Mouse (Mus musculus) kidney, adult 9 months (tissue): ENCODE data around the gene Hmces.
A peak's percentile ranks its signal among the peaks of the same experiment; 100 is the strongest.

Source experiments
- DNase-seq: peaks from one replicate; pipeline ENCODE4 v3.0.0; 2022

Gene Hmces

DNA sequence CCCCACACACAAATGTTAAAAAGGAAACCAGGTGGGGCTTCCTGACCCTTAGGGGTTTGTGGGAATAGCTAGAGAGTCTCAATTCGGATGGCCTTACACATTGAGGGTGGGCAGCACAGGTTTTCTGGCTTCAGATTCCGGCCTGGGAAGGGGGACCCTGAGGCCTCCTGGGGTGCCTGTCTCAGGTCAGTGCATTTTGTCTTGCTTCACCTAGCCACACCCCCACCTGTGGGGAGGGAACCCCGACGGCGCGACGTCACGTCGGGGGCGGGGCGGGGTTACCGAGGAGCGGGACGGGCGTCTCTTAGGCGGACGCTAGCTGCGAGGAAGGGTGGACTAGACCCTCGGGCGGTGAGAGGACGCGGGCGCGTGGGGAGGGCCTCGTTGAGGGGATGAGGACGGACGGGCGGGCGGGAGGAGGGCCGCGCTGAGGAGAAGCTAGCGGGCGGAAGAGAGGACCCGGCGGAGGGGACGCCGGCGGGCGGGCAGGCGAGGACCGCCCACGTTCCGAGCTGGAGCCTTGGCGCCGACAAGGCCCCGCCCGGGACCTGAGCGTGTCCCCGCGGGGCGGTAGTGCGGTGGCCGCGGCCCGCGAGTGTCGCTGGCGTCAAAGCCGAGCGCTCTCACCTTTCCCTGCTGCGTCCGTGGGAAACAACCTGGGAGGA is at the start of gene Hmces:
Gene Hmces, plus strand, starts transcription at position 275 of the 665 bp plus-strand sequence.
- peak; percentile 81 for DNase-seq

DNA sequence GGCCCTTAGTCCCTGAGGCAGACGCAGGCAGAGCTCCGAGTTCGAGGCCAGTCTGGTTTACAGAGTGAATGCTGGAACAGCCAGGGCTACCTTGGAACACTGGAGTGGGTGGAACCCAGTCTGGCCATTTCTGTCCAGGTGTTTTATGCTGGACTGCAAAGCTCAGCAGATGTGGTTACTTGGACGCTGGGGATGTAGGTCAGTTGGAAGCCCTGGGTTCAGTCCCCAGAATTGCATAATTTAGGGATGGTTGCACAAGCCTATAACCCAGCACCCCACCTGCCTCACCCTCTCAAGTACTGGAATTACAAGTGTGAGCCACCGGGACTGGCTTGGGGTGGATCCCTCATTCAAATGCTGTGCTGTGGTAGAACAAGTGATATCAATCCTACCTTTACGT is 47.5 kb upstream of the Hmces start:
- DNase-seq: no peak

DNA sequence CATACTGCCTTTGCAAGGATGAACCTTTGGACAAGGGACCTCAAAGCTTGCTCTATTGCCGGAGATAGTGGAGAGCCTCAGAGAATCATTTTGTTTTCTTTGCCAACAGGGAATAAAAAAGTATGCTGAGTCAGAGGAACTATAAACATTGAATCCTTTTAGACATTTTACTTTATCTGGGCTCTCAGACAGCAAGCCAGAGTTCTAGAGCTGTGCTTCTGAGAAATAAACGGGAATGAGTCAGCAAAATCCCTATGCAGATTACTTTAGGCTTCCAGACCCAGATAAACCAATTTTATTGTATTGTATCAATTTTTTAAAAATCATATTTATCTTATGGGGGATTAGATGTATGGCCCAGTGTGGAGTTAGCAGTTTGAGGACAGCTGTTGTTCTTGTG is 46.5 kb upstream of the Hmces start:
- no peak for DNase-seq

DNA sequence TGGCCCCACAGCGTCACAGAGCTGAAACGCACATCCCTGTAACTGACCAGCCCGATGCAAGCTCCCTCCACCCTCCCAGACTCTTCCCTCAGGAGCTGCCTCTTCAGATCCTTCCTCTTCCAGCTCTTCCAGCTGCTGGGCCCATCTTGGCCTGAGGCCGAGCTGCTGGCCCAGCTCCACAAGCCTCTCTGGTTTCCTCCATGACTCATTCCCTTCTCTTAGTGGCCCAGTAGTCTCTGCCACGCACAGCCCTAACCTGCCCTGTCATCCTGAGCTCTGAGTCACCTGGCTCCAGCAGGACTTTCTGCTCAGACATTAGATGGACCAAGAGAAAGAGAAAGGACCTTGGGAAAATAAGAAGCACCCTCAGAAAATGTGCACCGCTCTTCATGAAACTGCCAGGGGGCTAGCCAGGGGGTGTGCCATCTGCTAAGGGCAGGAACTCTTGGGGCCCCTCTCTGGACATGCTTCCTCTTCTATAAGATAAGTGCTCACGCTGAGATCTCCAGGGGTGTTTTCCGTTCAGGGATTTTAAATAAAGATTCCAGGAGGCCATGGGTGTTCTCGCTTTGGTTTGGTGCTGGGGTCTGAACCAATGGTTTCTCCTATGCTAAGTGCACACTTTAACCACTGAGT is 44.7 kb upstream of the Hmces start:
- peak; percentile 46 for DNase-seq

DNA sequence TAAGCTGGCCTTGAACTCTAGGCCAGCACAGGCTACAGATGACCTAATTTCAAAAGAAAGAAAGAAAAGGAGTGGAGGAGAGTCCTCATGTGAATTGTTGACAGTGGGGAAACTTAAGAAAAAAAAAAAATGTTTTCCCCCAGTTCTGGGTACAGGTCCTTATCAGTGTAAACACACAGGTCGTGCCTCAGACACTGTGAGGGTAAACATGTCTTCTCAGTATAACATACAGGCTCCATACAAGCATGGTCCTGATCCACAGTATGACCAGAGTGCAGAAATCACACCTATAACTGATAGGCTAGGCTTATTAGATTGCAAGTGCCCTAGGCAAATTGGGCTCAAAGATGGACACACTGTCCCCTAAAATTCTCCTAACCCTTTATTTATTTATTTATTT is 43.3 kb upstream of the Hmces start:
- DNase-seq: no peak

DNA sequence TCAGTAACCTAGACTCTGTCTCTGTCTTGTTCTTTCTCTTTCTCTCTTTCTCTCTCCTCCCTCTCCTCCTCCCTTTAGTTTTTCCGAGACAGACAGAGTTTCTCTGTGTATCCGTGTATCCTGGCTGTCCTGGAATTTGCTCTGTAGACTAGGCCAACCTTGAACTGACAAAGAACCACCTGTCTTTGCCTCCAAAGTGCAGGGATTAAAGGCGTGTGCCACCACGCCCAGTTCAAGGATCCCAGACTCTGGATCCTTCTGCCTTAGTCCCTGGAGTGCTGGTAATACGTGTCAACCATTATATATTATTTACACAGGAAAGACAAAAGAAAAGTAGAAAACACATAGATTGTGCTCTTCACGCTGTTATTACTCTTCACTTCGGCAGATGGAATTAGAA is 42.5 kb upstream of the Hmces start:
- DNase-seq: no peak

DNA sequence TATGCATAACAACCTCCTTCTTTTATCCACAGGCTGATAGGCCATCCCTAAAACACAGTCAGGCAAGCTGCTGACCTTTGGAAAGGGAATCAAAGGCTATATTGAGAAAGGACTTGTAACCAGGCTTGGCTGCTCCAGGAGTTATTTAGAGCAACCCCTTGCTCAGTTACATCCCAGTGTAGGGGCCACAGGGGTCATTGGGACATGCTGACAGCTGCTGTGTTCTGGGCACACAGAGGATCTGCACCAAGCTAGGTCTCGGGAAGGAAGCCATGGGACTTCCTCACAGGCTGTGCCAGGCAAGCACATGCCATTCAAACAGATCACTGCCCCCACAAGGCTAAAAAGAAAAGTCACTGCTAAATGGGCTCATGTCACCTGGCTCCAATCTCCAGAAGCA is 40.6 kb upstream of the Hmces start:
- peak; percentile 58 for DNase-seq

DNA sequence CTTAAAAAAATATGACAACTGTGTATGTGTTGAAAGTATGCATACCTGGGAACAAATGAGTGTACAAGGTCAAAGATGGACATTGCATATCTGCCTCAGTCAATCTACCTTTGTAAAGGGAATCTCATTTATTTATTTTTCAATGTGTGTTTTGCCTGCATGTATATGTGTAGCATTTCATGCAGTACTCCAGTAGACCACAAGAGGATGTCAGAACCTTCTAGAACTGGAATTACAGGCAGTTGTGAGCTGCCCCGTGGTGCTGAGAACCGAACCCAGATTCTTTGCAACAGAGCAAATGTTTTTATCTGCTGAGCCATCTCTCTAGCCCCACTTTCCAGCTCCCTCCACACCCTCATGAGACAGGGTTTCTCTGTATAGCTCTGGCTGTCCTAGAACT is 39.8 kb upstream of the Hmces start:
- no peak for DNase-seq

DNA sequence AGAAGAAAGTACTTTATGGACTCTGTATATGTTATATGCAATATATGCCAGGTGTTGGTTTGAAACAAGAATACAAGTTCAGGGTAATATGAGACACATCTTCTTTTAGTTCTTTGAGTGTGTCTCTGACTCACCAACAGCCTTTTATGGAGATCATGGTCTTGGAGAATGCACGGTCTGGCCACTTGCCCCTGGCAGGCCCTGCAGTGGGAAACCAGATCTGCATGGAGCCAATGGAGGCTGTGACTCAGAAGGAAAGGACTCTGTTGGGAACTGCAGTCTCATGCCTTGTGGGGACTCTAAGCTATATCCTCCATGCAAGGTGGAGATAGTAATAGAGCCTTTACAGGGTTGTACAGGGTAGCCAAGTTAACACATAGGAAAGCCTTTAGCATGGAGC is 38.7 kb upstream of the Hmces start:
- no peak for DNase-seq

DNA sequence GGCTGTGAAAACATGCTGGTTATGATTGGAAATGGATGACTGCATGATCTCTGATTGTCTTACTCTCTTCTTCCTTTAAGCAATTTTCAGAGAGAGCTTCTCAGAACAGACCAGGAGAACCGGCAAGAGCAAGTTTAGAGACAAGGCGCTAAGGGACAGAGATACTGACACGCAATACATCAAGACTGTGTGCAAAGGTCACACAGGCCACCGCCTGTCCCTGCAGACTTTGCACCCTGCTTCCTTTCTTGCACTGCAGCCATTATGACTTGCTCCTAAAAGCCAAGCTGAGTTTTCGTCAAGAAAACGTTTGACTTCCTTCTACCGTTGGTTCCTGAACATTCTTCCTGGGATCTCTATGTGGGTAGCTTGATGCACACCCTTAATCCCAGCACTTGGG is 38.2 kb upstream of the Hmces start:
- DNase-seq: peak; percentile 42

DNA sequence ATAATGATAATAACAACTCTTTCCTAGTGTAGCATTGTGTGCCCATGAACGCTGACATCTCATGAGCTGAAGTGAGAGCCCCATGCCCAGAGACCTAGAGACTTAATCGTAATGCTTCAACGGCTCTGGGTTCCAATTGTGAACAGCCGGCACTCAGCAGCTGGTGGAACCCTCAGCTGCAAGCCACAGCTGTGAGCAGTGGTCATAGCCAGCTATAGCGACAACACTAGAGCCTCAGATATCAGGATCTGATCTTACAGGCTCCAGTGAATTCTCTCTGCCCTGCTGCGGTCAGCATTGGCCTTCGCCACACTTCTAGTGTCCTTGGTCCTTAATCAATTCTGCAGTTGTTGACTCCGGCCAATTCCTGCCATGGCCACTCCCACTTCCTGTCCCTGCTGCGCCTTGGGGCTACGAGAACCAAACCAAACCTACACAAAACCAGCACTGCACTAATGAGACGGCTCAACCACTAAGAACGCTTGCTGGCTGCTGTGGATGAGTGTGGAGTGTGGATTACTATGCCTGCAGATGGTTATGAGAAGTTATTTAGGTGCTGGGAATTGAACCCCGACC is 37.6 kb upstream of the Hmces start:
- peak; percentile 69 for DNase-seq

DNA sequence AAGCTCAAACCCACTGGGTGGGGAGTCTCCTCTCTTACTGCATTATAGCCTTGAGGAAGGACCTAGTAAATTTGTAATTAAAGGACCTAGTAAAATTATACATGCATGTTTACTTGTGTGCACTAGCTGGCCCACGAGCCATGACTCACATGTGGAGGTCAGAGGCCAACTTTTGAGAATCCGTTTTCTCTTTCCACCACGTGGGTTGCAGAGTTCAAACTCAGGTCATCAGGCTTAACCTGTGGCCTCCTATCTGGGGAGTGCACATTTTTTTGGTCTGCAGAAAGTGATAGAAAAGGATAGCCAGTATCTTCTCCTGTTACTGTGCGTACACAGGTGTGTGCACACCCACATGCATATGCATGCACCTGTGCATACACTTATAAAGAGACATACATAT is 34.7 kb upstream of the Hmces start:
- DNase-seq: no peak

DNA sequence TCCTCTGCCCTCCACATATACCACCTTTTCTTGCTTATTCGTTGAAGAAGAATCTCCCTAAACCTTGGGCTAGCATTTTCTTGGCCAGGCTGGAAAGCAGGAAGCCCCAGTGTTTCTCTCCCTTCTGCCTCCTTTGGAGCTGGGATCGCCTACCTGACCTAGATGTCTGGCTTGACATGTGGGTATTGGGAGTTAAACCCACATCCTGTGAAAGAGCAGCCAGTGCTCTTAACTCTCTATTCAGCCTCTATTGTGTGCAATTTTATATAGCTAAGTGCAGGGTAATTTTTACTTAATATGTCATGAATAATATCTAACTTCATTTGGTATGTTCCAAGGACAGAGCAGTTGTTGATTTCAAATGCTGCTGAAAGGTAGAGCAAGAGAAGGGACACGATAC is 34.1 kb upstream of the Hmces start:
- no peak for DNase-seq

DNA sequence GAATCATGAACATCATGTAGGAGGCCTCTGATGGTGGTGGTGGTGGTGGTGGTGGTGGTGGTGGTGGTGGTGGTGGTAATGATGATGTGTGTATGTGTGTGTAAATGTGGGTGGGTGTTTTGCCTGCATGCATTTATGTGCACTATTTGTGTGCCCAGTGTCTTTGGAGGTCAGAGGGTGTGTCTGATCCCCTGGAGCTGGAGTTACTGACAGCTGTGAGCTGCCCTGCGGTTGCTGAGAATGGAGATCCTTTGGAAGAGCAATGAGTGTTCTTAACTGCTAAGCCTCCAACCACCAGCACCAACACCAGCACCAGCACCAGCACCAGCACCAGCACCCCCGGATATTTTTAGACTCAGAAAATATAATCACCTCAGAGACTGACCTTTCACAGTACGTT is 31.5 kb upstream of the Hmces start:
- DNase-seq: no peak

DNA sequence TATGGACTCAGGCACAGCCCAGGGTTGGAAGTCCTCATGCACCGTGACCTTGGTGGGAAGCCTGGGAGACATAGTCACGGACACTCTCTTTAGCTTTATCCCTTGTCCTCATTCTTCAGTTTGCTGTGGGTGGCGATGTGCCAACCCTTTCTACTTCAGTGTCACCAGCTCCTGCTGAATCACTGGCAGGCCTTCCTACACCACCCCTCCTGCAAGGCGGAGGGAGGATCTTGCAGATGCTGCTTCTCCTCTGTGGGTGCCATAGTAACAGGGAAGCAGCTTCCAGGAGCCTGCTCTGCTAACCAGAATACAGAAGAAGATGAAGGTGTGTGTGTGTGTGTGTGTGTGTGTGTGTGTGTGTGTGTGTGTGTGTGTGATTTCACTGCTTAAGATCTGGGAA is 30.9 kb upstream of the Hmces start:
- no peak for DNase-seq

DNA sequence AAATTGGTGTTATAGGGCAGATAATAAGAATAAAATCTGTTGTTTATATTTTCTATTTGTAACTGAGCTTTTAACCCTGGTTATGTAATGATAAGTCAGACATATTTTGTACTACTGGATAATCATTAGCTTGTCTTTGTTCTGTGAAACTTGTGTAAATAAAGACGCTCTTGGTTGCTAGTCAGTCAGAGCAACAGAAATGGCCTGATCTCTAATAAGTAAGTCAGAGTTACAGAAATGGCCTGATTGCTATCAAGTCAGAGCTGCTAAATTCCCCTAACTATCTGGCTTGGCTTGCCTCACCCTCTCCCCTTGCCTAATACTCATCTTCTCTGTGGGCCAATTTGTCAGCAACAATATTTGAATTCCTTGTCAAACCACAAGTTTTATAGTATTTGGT is 27.0 kb upstream of the Hmces start:
- peak; percentile 52 for DNase-seq

DNA sequence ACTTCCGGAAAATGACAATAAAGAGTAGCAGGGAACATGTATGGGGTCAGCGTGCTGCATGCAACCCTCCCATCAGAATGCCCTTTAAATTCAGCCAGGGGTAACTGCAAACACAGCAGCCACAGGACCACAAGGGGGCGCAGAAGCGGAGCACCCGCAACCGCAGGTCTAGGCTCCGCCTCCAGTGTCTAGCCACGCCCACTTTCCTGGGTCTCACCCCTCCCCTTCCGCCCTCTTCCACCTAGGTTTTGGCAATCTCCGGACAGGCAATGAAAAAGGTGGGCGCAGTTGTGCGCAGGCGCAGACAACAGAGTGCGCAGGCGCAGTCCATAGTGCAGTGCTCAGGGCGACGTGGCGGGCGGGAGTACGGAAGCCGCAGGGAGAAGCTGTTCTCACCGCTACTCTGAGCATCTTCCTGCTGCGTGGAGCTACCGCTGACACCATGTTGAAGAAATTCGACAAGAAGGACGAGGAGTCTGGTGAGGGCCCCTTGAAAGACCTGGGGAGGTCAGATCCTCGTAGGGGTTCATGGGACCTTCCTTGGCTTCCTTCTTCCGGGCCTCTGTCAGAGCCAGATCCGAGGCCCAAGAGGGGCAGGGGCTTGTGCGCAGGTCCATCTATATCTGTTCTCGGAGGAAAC is 26.0 kb upstream of the Hmces start, which contains the start of gene Copg1:
Gene Copg1, plus strand, starts transcription at position 221 of the 640 bp plus-strand sequence.
- peak; percentile 100 for DNase-seq

DNA sequence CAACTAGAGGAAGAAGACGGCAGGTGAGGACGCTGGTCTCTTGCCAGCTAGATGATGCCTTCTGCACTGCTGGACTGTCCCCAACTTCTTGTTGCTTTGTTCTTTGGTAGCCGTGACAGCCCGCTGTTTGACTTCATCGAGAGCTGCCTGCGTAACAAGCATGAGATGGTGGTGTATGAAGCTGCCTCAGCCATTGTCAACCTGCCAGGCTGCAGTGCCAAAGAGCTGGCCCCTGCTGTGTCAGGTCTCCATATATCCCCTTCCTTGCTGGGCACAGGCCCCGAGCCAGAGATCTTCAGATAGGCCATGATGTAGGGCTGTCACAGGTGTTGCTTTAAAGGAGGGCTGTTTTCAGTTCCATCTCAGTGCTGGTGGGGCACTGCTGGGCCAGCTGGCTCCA is 19.8 kb upstream of the Hmces start:
- no peak for DNase-seq

DNA sequence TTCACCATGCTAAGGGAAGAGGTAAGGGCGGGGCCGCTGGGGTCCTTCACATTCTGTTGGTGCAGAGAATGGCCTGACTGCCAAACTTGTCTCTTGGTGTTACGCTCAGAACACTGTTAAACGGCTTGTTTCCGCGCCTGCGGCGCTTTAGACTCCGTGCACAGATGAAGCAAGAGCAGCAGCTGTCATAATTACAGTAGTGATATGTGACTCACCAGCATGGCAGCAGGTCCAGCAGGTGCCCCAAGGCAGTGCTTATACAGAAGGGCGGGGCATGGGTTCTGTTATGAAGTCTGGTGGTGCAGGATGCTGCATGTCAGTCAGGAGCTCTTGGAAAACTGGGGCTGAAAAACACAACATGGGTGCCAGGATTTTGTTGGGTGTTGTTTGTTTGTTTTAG is 15.7 kb upstream of the Hmces start:
- no peak for DNase-seq

DNA sequence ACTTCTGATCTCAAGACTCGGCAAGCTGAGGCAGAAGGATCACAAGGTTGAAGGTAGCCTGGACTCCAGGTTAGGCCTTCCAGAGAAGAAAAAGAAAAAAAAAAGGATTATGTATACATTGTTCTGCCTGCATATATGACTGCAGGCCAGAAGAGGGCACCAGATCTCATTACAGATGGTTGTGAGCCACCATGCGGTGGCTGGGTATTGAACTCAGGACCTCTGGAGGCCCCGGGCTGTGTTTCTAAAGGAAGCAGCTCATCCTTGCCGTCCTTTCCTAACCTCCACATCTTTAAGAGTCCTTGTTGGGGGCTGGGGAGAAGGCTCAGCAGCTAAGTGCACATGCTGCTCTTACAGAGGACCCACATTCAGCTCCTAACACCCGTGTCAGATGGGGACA is 7.1 kb upstream of the Hmces start:
- DNase-seq: no peak

DNA sequence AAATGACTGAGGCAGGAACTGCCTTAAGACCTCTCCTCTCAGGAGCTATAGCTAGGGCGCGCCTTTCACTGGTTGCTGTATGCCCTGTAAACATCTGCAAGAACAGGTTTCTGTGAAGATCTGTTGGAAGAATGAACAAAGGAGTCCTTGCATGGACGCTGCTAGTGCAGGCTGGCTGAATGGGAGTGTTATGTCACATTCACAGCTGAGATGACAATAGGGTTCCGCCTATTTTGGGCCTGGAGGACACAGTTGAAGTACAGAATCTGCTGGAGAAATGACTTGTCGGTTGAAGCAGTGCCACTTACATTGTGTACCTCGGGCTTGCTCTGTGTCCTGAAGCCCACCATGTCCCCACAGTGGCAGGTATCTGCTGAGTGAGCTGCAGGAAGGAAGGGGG is 4.6 kb upstream of the Hmces start:
- no peak for DNase-seq

DNA sequence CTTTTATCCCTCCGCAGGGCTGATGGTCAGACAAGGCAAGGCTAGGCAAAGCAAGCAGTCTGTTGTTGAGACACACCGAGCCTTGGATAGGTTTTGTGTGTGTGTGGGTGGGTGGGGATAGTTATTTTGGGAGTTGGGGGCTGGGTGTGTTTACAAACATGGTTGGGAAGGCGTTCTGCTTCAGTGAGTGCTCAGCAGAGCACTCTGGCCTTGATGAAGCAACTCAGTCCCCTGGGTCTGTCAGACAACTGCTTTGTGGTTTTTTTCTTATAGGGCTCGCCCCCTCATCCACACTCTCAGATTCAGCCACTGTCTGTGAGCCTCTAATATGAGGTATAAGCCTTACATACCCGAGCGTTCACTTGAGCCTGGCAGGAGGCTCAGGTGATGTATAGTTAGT is 2.2 kb upstream of the Hmces start:
- no peak for DNase-seq

DNA sequence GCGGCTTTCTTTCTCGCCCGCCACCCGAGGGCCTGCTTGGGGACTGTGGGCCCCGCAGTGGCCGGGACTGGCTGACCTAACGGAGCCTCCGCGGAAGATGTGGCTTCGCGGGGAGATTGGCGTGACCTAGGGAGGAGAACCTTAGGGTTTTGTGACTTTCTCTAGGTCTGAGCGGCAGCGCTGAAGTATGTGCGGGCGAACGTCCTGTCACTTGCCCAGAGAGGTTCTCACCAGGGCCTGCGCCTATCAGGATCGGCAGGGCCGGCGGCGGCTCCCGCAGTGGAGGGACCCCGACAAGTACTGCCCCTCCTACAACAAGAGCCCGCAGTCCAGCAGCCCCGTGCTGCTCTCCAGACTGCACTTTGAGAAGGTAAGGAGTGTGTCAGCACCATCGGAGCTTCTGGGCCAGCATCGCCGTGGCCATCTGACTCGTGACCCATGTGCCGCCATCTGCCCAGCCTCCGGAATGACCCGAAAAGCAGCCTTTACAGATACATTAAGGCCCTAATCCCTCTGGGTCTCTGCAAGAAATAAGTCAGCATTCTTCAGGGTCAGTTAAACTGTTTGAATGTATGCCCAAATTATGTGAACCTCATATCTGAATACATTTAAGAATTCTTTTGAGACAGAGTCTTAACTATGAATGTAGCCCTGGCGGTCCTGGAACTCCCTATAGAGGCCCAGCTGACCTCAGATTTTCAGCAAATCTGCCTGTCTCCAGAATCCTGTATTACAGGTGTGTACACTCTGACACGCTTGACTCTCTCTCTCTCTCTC is 779 bp downstream of the Hmces start:
- peak; percentile 32 for DNase-seq
